Mouse (Mus musculus) left cerebral cortex, adult 6 months (tissue): ENCODE results near the gene A130010J15Rik. TPM values are rescaled to one million over a fixed set of nuclear protein-coding genes. Genes with fewer than 3 reads are reported as not detected.

Experiments used
- long read RNA-seq, 2 experiments: library from polyadenylated mRNA; unstranded; transcript quantifications; one replicate each; pipeline ENCODE4 v2.0.0; 2019 to 2020
- polyA plus RNA-seq: library from polyadenylated mRNA; unstranded; fragments of <200 nt; fragmentation: Nextera tagmentation; gene quantifications from 2 replicates; pipeline ENCODE4 v1.2.3, GENCODE M21; 2021

A130010J15Rik gene
- 3.8 and 5.9 TPM in 2 replicates for polyA plus RNA-seq
- long read RNA-seq, experiment 1, transcript A130010J15Rik-201 (2 exons, 2,257 nt): major isoform, 40 of 51 reads
- long read RNA-seq, experiment 1, partial matches to known transcripts: 0 of 51 reads
- long read RNA-seq, experiment 1, other reads (novel, unspliced or antisense): 6 of 51 reads
- long read RNA-seq, experiment 2, transcript A130010J15Rik-201 (2 exons, 2,257 nt): major isoform, 5 of 10 reads
- long read RNA-seq, experiment 2, partial matches to known transcripts: 0 of 10 reads
- long read RNA-seq, experiment 2, other reads (novel, unspliced or antisense): 5 of 10 reads

DNA sequence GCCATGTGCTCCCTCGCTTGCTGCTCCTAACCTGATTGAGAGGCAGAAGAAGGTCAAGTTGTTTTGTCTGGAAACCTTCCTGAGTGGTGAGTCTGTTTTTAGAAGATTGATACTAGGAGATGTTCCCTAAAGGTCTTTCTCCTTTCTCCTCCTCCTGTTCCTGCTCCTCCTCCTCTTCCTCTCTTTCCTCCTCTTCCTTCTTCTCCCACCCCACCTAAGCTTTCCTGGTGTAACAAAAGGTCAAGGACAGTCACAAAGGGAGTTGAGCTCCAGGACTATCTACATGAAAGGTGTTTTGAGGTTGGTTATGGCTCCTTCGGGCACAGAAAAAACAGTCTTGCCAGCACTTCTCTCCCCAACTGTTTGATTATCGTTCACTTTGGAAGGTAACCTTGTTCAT is at the start of gene A130010J15Rik:
A130010J15Rik (plus strand) TSS at position 301 of the 400 bp plus-strand sequence.

GRCm38 (mm10) chr1:193129786-193130455 is 37.9 kb upstream of the A130010J15Rik start, which contains the start of gene Diexf:
TSS of gene Diexf (minus strand) at chr1:193130272.

DNA sequence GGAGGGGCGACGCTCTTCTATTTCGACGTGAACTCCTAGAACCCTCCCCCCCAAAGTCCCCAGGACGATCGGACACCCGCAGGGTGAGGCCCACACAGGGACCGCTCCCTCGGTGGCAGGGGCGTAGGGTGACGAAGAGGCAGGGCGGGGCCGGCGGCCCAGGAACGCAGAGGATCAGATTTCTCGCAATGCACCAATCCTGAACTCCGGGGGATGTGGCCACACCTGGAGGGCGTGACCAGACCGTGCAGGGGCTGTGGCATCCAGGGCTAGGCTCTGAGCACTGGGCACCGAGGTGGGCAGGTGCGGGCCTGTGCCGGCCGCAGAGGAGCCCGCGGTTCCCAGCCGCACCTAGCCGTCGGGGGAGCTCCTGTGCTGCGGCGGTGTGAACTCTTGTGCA is 15.0 kb upstream of the A130010J15Rik start, which contains the start of gene Irf6:
Irf6 (plus strand) TSS at position 240 of the 400 bp plus-strand sequence.

GRCm38 (mm10) chr1:193201383-193201778 is 33.5 kb downstream of the A130010J15Rik start, which contains the start of gene Traf3ip3:
TSS of gene Traf3ip3 (minus strand) at chr1:193201703.

DNA sequence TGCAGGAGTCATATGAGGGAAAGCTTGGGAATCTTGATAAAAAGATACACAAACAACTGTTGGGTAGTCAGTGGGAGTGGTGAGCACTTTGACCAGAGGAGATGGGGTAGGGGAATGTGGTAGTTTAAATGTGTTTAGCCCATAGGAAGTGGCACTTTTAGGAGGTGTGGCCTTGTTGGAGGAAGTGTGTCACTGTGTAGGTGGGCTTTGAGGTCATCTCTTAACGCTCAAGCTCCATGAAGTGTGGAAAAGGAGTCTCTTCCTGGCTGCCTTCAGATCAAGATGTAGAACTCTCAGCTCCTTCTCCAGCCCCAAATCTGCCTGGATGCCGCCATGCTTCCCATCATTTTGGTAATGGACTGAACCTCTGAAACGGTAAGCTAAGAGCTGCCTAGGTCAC is 39.7 kb downstream of the A130010J15Rik start, which contains the start of gene Lamb3:
Lamb3 (plus strand) TSS at position 197 of the 400 bp plus-strand sequence.

Other genes with a start within 250 kb of the A130010J15Rik start
- gene Syt14, start 132.3 kb upstream of the A130010J15Rik start, polyA plus RNA-seq: 4.3 and 4.6 TPM in 2 replicates
- 1.3 and 2.9 TPM in 2 replicates for gene Diexf, start 37.8 kb upstream of the A130010J15Rik start, polyA plus RNA-seq
- gene Irf6, start 14.9 kb upstream of the A130010J15Rik start, polyA plus RNA-seq: 0.44 and 0.50 TPM in 2 replicates
- gene Traf3ip3, start 33.7 kb downstream of the A130010J15Rik start, polyA plus RNA-seq: 0.69 and 1.0 TPM in 2 replicates
- 0.67 and 0.76 TPM in 2 replicates for gene Lamb3, start 39.7 kb downstream of the A130010J15Rik start, polyA plus RNA-seq
- 29.0 and 36.1 TPM in 2 replicates for gene Hsd11b1, start 96.0 kb downstream of the A130010J15Rik start, polyA plus RNA-seq
- 16.3 and 17.8 TPM in 2 replicates for gene G0s2, start 105.2 kb downstream of the A130010J15Rik start, polyA plus RNA-seq
- gene Camk1g, start 202.3 kb downstream of the A130010J15Rik start, polyA plus RNA-seq: 13.6 and 16.6 TPM in 2 replicates